Mouse (Mus musculus): ENCODE measurements around the gene Gatad2a. TPM values are rescaled to one million over a fixed set of nuclear protein-coding genes. Genes with fewer than 3 reads are reported as not detected.
"Not testable (repeated sequence)": the region's sequence is repeated elsewhere in the genome, so short reads cannot be mapped to it uniquely, and the experiment has no call there.

Gene Gatad2a
- polyA plus RNA-seq, 1 experiment from 2014 or later: 54.8 TPM

DNA sequence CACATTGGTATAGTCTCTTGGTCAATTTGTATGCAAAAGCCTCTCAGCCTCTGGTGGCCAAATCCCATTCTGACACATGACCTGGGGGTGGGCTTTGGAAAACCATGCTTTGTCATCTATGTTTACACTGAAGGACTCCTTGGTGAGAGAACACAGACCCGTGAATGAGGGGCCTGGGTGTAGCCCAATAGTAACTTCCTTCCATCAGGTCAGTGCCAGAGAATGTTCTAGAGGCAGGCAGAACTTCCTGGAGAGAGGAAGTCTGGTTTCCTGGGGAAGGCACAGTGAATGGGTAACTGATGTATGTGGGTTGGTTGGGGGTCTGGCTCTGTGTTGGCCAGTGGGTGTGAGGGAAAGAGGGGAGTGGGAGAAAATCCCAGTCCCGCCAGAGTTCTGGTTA is 9.0 kb upstream of the Gatad2a start:
- Histone ChIP-seq H3K9me3 (replicated peaks) (no peaks in the 10 kb centered on the region), H3K36me3 (no peaks in the 10 kb centered on the region), H3K9ac (no peak overlapping the region), H3K4me3 (no peak overlapping the region), H3K27me3 (no peaks in the 10 kb centered on the region), H3K27ac (no peak overlapping the region), H3K4me2 (replicated peaks) (no peak overlapping the region), H3K4me1 (0 out of 2 replicates have a peak, but pooled peaks cover 2% of the 10 kb centered on the region)
- 62% methylated on average over 2 of the region's 2 CpGs for WGBS
- no peak for ATAC-seq (ENCODE audit: low FRiP score)

DNA sequence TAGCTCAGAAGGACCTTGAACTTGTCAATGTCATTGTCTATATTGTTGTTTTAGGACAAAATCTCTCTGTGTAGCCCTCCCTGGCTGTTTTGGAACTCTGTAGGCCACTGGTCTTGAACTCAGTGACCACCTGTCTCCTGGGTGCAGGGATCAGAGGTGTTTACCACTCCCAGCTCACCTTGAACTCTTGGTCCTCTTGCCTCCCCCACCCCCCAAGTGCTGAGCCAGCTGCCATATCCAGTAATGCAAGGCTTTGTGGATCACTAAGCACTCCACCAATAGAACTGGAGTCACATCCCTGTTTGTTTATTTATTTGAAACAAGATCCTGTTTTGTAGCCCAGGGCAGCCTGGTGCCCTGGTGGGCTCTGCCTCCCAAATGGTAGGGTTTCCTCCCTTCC is 8.2 kb upstream of the Gatad2a start:
- 0 out of 2 replicates have a peak, but pooled peaks cover 2% of the 10 kb centered on the region for H3K4me1 ChIP-seq
- H3K36me3 ChIP-seq: no peaks in the 10 kb centered on the region
- H3K4me3 ChIP-seq: no peak overlapping the region
- H3K4me2 ChIP-seq (replicated peaks): no peak overlapping the region
- no peaks in the 10 kb centered on the region for H3K9me3 ChIP-seq (replicated peaks)
- no peak for ATAC-seq (ENCODE audit: low FRiP score)
- no peaks in the 10 kb centered on the region for H3K27me3 ChIP-seq
- no peak overlapping the region for H3K9ac ChIP-seq
- H3K27ac ChIP-seq: no peak overlapping the region

DNA sequence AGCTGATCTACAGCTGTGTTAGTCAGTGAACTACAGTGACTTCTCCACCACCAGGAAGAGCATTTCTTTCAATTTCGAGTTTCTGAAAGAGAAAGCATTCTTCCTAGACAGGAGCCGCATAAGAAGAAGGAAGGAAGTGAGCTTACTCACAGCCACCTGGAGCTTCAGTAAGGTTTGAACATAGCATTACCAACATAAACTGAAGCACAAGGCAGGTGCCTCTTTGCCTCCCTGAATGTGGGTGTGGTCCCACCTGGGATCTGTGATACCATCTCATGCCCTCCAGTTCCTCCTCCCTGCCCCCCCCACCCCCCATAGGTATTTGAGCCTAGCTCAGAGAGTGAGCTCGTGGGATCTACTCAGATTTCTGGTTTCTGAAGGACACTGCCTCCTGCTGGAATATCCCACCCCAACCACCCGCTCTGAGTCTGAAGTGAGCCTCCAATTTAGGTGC is 7.0 kb upstream of the Gatad2a start:
- ATAC-seq (ENCODE audit: low FRiP score): no peak
- 0 out of 2 replicates have a peak, but pooled peaks cover 2% of the 10 kb centered on the region for H3K4me1 ChIP-seq
- H3K4me3 ChIP-seq: no peak overlapping the region
- 58% methylated on average over 4 of the region's 4 CpGs for WGBS
- H3K27me3 ChIP-seq: no peaks in the 10 kb centered on the region
- H3K9ac ChIP-seq: no peak overlapping the region
- H3K4me2 ChIP-seq (replicated peaks): no peak overlapping the region
- H3K9me3 ChIP-seq (replicated peaks): no peaks in the 10 kb centered on the region
- no peaks in the 10 kb centered on the region for H3K36me3 ChIP-seq
- H3K27ac ChIP-seq: no peak overlapping the region

DNA sequence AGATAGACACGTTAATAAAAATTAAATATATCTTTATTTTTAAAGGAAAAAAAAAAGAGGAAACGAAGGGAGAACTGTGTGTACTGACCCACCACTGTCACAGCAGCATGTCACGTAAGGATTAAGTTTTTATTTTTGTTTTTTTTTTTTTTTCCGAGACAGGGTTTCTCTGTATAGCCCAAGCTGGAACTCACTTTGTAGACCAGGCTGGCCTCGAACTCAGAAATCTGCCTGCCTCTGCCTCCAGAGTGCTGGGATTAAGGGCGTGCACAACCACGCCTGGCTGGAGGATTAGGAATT is 5.7 kb upstream of the Gatad2a start:
- not testable (repeated sequence) for H3K9me3 ChIP-seq (replicated peaks); H3K27ac ChIP-seq; H3K9ac ChIP-seq; H3K36me3 ChIP-seq; ATAC-seq (ENCODE audit: low FRiP score); H3K4me1 ChIP-seq; H3K27me3 ChIP-seq; H3K4me3 ChIP-seq
- WGBS: 48% methylated on average over 7 of the region's 7 CpGs
- peak overlapping the region; percentile 36 for H3K4me2 ChIP-seq (replicated peaks)

DNA sequence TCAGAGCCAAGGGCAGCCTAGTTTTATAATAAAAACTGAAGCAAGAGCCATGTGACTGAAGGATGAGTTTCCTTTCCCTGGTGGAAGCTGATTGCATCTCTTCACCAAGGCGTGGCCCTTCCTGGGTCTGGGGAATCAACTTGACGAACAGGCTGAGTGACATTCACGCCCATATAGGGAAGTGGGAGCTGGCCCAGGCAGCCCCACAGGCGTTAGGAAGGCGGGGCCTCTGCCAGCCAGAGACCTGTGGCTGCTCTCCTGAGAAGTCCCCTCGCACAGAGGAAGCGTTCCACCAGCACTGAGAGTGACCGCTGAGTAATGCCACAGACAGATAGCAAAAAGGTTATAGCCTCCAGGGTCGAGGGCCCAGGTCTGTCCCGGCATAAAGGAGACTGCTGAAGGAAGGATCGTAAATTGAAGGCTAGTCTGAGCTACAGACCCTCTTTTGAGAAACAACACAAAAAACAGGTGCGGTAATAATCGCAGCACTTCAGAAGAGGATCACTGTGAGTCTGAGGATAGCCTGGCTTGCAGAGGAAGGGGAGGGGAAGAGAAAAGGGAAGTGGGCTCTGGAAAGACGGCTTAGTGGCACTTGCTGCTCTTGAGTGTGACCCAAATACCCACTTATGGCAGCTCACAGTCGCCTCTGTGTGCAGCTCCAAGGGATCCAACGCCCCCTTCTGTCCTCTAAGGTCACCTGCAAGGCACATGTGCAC is 5.2 kb upstream of the Gatad2a start:
- Histone ChIP-seq H3K36me3 (no peaks in the 10 kb centered on the region), H3K9me3 (replicated peaks) (no peaks in the 10 kb centered on the region), H3K4me3 (no peak overlapping the region), H3K27ac (no peak overlapping the region), H3K4me1 (0 out of 2 replicates have a peak, but pooled peaks cover 5% of the 10 kb centered on the region), H3K9ac (no peak overlapping the region), H3K4me2 (replicated peaks) (peak overlapping the region; percentile 36), H3K27me3 (no peaks in the 10 kb centered on the region)
- WGBS: 3% methylated on average over 16 of the region's 16 CpGs
- ATAC-seq (ENCODE audit: low FRiP score): no peak

DNA sequence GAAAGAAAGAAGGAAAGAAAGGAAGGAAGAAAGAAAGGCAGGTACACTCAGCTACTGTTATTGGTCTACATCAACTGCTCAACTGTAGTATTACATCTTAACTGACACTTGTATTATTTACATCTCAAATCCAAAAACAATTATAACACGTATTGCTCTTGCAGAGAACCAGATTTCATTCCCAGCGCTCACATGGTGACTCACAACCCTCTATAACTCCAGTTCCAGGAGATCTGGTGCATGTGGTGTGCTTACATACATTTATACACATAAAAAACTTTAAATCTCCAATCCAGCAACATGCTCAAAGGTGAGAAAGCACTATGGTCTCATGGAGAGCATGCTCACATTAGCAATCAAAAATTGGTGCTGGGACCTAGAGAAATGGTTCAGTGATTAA is 4.0 kb upstream of the Gatad2a start:
- Histone ChIP-seq H3K4me3 (no peak overlapping the region), H3K27me3 (no peaks in the 10 kb centered on the region), H3K9me3 (replicated peaks) (no peaks in the 10 kb centered on the region), H3K4me2 (replicated peaks) (no peak overlapping the region), H3K27ac (no peak overlapping the region), H3K9ac (no peak overlapping the region), H3K36me3 (no peaks in the 10 kb centered on the region), H3K4me1 (peaks cover 8% of the 10 kb centered on the region)
- WGBS: 83% methylated on average over 2 of the region's 2 CpGs
- no peak for ATAC-seq (ENCODE audit: low FRiP score)

DNA sequence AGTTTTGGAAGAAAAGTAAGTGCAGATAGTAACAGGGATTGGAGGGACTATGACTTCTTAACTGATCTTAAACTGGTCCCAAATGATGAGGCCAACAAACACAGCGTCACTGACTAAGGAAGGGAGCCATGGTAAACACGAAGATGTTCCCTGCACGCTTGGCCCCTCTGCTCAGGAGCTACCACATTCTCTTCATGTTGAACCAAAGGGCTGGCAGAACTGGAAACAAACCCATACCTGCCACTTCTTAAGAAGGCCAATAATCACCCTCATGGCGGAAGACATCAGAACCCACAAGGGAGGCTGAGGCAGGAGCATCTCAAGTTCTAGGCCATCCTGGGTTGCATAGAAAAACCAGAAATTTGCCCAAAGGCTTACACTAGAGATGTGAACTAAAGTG is 3.1 kb upstream of the Gatad2a start:
- H3K27ac ChIP-seq: no peak overlapping the region
- H3K4me2 ChIP-seq (replicated peaks): no peak overlapping the region
- H3K4me1 ChIP-seq: peaks cover 15% of the 10 kb centered on the region
- H3K9me3 ChIP-seq (replicated peaks): no peaks in the 10 kb centered on the region
- no peak overlapping the region for H3K9ac ChIP-seq
- no peak overlapping the region for H3K4me3 ChIP-seq
- H3K36me3 ChIP-seq: no peaks in the 10 kb centered on the region
- WGBS: 90% methylated on average over 4 of the region's 4 CpGs
- no peaks in the 10 kb centered on the region for H3K27me3 ChIP-seq
- no peak for ATAC-seq (ENCODE audit: low FRiP score)

DNA sequence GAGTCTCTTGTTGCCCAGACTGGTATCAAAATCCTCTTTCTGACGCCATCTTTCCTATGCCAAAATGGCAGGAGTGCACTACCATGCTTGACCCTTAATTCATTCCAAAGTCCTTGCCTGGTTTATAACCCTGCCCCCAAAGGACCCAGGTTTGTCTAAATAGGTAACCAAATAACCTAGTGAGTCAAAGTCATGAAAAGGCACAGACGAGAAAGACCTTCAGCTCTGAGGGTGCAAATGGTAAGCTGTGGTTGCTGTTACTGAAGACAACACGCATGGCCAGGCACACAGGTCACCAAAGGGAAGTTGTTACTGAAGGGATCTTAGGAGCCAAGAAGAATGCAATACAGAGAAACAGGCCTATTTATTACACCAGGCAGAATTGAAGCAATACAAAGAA is 2.5 kb upstream of the Gatad2a start:
- Histone ChIP-seq H3K27me3 (no peaks in the 10 kb centered on the region), H3K9me3 (replicated peaks) (no peaks in the 10 kb centered on the region), H3K4me1 (peaks cover 15% of the 10 kb centered on the region), H3K4me3 (no peak overlapping the region), H3K36me3 (no peaks in the 10 kb centered on the region), H3K4me2 (replicated peaks) (no peak overlapping the region), H3K9ac (no peak overlapping the region), H3K27ac (no peak overlapping the region)
- 89% methylated on average over 3 of the region's 3 CpGs for WGBS
- no peak for ATAC-seq (ENCODE audit: low FRiP score)

DNA sequence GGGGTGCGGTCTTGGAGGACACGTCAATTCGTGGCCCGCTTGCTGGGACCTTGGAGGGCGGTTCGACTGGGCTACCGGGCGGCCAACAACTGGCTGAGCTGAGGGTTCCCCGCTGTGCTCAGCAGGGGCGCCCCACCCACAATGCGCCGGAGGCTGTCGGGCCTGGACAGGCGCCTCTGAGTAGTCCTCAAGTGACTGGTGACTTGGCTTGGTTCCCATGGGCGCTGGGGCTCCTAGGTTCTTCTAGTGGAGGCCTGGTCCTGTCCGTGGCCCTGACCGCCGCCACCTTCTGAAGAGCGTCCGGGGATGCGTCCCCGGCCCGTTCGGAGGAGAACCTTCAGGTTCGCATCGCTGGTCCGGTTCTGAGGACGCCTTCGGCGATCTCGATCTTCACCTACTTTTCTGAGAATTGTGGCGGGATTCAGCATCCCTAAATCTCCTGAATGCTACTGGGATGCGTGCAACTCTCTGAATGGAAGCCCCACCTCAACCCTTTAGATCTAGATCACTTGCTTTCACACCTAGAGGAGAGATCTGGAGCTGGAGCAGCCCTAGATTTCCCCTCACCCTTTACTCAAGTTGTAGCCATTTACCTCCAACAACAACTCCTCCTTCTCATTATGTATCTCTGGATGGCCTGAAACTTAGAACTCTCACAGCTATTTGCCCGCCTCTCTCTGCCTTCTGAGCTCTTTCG is 553 bp upstream of the Gatad2a start:
- H3K36me3 ChIP-seq: peaks cover 6% of the 10 kb centered on the region; the same call in 1 of the 2 replicates
- H3K9ac ChIP-seq: peak overlapping the region; percentile 70
- peaks cover 15% of the 10 kb centered on the region for H3K4me1 ChIP-seq
- H3K27ac ChIP-seq: peak overlapping the region; percentile 61; the same call in 1 of the 2 replicates
- no peaks in the 10 kb centered on the region for H3K9me3 ChIP-seq (replicated peaks)
- peak overlapping the region; percentile 96 for H3K4me3 ChIP-seq
- H3K27me3 ChIP-seq: no peaks in the 10 kb centered on the region
- no peak for ATAC-seq (ENCODE audit: low FRiP score)
- peak overlapping the region; percentile 89 for H3K4me2 ChIP-seq (replicated peaks)
- 3% methylated on average over 35 of the region's 35 CpGs for WGBS

DNA sequence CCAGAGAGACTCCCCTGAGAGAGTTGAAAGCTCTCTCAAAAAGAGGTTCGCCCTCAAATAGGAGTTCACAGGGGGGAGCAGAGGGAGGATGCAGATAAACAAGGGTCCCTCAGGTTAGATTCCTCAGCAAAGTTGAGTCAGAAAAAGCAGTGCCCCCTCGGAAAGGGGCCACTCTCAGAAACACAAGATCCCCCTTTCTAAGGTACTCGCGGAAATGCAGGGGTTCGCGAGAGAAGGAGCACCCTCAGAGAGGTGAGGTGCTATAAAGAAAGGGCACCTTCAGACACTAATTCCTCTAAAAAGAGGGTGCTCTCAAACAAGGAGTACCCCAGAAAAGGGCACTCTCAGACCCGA is 785 bp downstream of the Gatad2a start:
- H3K4me1 ChIP-seq: peaks cover 12% of the 10 kb centered on the region
- H3K9me3 ChIP-seq (replicated peaks): no peaks in the 10 kb centered on the region
- no peaks in the 10 kb centered on the region for H3K27me3 ChIP-seq
- WGBS: 2% methylated on average over 7 of the region's 7 CpGs
- ATAC-seq (ENCODE audit: low FRiP score): no peak
- peak overlapping the region; percentile 91 for H3K27ac ChIP-seq
- H3K9ac ChIP-seq: peak overlapping the region; percentile 68
- peak overlapping the region; percentile 96 for H3K4me3 ChIP-seq
- H3K4me2 ChIP-seq (replicated peaks): peak overlapping the region; percentile 89
- peaks cover 6% of the 10 kb centered on the region; the same call in 1 of the 2 replicates for H3K36me3 ChIP-seq

DNA sequence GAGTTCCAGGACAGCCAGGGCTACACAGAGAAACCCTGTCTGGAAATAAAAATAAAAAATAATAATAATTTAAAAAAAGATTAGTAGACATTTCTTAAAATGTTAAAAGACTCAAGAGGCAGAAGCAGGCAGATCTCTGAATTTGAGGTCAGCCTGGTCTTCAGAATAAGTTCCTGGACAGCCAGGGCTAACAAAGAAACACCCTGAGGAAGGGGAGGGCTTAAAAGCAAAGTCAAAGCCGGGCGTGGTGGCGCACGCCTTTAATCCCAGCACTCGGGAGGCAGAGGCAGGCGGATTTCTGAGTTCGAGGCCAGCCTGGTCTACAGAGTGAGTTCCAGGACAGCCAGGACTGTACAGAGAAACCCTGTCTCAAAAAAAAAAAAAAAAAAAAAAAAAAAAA is 7.2 kb downstream of the Gatad2a start:
- H3K9me3 ChIP-seq (replicated peaks); H3K4me1 ChIP-seq; H3K27ac ChIP-seq; H3K9ac ChIP-seq; H3K36me3 ChIP-seq; ATAC-seq (ENCODE audit: low FRiP score); H3K4me3 ChIP-seq; H3K27me3 ChIP-seq; H3K4me2 ChIP-seq (replicated peaks): not testable (repeated sequence)
- WGBS: 95% methylated on average over 5 of the region's 7 CpGs

DNA sequence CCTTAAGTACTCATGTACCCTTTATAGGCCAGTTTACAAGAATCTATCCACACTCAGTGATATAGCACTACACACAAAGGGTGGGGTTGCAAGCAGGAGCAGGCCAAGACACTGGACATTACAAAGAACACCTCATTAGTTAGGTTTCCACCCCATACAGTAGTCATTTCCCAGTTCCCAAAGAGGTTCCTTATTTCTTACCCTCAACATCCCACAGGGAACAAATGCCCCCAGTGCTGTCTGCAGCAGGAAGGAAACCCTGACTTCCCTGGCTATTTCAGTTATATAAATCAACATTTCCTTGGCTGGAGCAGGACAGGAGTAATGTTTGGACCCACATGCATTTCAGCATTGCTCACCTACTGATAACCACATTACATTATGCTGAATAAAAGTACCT is 8.4 kb downstream of the Gatad2a start:
- no peaks in the 10 kb centered on the region for H3K27me3 ChIP-seq
- no peaks in the 10 kb centered on the region for H3K9me3 ChIP-seq (replicated peaks)

More for the DNA sequence above, 8.4 kb downstream of the Gatad2a start:
- H3K27ac ChIP-seq: no peak overlapping the region
- no peaks in the 10 kb centered on the region for H3K4me1 ChIP-seq
- H3K4me2 ChIP-seq (replicated peaks): no peak overlapping the region
- H3K9ac ChIP-seq: no peak overlapping the region
- no peak overlapping the region for H3K4me3 ChIP-seq
- H3K36me3 ChIP-seq: peaks cover 4% of the 10 kb centered on the region; the same call in 1 of the 2 replicates
- no peak for ATAC-seq (ENCODE audit: low FRiP score)

All from hindbrain, embryonic 12.5 days (tissue).